Mouse (Mus musculus) layer of hippocampus, adult 8-10 months (tissue): ENCODE measurements around the gene Stx17. TPM values are rescaled to one million over a fixed set of nuclear protein-coding genes. Genes with fewer than 3 reads are reported as not detected.

Experiments used
- DNase-seq, 2 experiments: peaks; one replicate each; pipeline ENCODE4 v3.0.0; 2022; ENCODE audit warnings: low spot score in 2 of 2
- total RNA-seq, 4 experiments: library from RNA; stranded (reverse); gene quantifications; 2 replicates each; pipeline ENCODE4 v1.2.4; 2022

Gene Stx17
- total RNA-seq = 10 to 100 TPM; 21.0 to 27.3 (median 26.2) TPM

- peak; percentile 69 to 79 for DNase-seq
Observed at GRCm38 (mm10) chr4:48124773-48125469, at the start of gene Stx17. TSS of gene Stx17 (plus strand) at chr4:48124915.

DNA sequence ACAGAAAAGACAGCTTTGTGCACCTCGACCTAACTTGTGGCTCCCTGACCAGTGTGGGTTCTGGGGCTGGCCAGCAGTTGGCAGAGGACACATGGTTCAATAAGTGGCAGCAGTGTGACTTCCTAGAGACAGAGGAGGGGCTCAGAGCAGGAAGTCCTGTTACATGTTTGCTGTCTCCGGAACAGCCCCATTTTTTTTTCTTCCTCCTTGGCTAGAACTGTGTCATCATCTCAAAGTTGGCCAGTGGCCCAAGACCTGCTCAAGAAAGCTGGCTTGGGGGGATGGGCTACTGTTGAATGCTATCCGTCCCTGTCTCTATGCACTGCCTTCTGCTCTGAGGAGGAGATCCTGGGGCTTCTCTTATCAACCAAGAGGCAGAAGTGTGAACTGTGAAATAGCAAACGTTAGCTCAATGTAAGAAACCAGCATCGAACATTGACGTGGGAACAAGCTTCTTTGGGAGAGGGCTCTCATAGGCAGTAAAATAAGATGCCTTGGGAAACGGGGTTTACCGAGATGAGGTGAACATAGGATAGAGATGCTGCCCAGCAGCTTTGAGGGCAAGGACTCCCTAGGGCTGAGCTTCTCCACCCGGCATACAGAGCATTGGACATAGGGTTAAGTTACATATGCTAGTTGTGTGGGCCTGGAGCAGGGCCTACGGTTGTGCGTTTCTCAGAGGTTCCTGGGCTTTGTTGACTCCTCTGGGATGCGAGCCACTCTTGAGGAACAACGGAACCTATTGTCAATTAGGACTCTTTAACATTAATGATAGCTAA lies 47.8 kb upstream of the Stx17 start:
- DNase-seq = peak in 1 of 2 experiments; percentile 30

DNA sequence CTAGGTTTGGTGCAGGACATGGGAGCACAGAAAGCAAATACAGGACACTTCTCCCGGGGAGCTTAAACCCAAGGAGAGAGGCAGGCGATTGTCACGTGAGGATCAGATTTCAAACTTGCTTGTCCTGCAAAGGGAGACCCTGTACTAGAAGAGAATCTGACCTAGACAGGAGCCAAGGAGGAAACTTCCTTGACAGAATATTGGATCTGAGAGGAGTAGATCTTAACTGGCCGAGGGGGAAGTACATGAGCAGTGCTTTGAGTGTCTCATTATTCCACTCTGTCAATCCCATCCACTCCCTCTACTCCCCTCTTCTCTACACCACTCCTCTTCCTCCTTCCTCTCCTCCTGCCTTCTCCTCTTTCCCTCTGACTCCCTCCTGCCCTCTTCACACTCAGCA lies 46.5 kb upstream of the Stx17 start:
- no peak for DNase-seq

DNA sequence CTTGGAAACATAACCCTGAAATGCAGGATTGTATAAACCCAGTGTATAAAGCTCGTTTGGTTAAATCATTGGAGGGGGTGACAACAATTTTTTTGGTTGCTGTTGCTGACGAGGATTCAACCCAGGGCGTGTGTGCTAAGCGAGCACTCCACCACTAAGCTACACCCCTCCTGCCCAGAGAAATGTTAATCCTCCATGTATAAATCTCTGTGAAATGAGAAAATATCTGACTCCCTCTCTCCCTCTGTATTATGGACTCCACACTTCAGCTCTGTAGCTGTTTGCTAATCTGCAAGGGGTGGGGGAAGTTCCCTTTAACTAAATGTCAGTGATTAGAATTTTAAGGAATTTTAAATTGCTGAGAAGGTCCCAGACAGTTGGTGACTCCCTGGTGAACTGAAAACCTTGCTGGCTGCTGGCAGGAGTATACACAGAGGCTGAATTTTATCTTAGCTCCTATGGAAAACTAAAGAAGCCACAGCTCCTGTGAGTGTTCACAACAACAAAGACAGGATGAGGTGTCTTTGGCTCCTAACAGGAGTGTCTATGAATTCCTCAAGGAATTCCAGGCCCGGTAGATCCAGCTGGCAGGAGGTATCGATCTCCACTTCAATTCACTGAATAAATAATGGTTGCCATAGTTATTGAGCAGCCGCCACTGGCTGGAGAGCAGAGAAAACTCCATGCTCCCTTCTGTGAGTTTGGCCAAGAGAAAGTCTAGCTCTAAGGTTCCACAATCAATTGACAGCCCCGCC lies 45.3 kb upstream of the Stx17 start:
- DNase-seq = no peak

DNA sequence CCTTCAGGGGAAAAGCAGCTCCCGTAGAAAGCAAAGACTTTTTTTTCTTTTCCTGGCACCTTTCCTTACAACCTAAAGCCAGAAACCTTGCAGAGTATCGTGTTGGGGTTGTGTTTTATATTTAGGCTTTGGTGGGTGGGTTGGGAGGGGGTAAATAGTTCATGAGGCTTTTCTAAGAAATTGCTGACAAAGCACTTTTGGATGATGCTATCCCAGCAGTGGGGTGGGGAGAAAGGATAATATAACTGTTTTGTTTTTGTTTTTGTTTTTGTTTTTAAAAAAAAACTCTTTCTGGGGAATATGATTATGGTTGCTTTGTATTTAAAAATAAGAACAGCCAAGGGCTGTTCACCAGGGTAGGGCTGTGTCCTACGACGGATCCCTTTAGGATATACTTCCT lies 41.3 kb upstream of the Stx17 start:
- DNase-seq = no peak

- no peak for DNase-seq
Observed at GRCm38 (mm10) chr4:48086609-48087008, 38.1 kb upstream of the Stx17 start.

DNA sequence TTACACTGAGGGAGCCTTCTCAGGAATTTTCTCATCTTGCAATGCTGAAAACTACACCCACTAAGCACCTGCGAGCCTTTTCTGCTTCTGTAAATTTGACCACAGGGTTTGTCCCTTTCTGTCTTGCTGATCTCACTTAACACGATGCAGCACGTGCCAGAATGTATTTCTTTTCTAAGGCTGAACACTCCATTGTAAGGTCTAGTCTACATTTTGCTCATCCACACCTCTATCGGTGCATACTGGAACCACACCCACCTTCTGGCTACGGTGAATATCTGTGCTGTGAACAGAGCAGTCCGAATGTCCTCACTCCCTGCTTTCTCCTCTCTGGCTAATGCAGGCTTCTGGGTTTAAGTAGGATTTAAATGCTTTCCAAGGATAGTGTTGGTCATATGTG lies 37.2 kb upstream of the Stx17 start:
- no peak for DNase-seq

- DNase-seq = no peak
Observed at GRCm38 (mm10) chr4:48093221-48093620, 31.5 kb upstream of the Stx17 start.

DNA sequence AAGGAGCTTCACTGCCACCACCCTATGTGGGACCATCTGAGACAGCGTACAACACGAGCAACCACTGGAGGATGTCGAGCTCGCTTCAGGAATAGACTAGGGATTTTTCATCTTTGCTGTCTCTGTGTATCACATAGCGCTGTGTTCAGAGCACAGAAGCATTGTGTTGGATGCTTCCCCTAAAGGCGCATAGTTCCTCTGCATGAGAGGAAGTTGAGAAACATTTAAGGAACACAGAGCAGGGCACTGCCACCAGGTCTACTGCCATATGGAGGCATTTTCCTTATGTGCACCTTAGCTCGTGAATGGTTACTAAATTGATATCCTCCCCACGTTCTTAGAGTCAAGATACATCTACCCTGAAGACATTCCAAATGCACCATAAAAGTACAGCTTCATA lies 24.5 kb upstream of the Stx17 start:
- no peak for DNase-seq

DNA sequence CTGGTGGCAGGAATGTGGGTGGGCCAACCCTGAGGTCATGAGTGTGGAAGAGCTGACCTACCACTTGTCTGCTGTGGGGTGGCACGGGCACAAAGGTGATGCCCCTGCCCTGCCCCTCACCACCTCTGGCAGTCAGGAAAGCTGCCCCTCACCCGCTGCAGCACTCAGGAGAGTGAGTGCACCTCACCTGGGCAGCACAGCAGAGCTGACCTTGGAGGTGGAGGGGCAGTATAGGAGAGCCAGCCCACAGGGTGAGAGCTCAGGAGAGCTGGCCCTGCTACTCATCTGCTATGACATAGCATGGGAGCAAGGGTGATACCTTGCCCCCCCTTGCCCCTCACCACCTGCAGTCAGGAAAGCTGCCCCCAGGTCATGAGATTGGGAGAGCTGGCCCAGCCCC lies 22.7 kb upstream of the Stx17 start:
- DNase-seq = no peak

DNA sequence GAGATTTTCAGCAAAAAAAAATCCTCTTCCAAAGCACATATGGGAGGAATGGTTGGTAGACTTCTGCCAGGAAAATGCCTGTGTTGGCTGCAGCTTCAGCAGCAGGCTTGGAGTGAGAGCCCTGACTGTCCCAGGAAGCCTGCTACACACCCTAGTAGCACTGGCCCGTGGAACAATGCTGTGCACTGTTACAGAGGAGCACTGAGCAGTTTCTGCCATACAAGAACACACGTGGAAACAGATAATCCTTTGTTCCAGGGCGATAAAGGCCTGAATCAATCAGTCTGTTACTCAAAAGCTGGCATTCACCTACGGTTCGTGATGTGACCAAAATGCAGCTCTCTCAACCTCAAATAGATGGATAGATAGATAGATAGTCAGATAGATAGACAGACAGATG lies 19.3 kb upstream of the Stx17 start:
- peak; percentile 27 to 30 for DNase-seq

DNA sequence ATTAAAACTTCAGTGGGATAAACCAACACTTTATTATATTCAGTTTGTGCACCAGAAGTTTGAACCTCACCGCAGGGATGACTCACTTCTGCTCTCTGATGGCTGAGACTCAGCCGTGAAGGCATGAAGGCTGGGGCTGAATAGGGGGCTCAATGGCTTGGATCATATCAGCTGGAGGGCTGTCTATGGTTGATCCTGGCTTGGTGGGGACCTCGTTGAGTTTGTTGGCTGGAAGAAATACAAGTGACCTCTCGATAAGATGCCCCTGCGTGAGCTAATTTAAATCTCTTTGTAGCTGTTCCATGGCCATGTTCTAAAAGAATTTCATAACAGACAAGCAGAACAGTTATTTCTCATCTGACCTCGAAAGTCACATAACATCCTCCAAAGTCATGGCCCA lies 17.6 kb upstream of the Stx17 start:
- no peak for DNase-seq

DNA sequence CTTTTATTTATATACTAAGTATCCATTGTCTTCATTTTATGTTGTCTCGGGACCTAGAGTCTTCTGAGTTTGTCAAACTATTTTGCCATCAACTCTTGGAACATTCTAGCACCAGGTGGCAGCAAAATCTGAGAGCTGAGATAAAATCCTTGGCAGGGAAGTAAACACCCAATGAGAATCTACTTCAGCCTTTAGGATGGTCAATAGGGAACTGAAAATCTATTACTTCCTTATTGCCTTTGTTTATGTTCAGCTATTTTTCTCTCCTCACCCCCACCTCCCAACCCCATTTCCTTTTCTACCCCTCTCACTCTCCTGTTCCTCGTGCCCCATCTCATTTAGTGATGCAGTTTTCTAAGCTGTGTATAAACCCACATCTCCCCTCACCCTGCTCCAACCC lies 16.1 kb upstream of the Stx17 start:
- no peak for DNase-seq

DNA sequence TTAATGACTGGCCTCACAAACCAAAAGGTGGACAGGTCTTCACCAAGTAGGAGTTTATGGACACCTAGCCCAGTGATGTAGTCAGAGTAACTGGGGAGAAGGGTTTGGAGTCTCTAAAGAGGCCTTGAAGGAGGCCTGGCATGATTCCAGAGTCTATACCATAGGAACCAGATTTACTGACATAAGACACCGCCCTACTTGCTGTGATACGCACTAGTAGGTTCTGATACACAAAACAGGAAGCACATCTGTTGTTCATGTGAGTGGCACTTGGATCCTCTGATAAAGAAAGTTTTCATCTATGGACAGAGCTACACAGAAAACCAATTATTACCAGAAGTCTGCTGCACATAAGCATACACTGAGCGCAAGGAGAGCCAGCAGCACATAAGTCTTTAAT lies 14.4 kb upstream of the Stx17 start:
- DNase-seq = no peak

DNA sequence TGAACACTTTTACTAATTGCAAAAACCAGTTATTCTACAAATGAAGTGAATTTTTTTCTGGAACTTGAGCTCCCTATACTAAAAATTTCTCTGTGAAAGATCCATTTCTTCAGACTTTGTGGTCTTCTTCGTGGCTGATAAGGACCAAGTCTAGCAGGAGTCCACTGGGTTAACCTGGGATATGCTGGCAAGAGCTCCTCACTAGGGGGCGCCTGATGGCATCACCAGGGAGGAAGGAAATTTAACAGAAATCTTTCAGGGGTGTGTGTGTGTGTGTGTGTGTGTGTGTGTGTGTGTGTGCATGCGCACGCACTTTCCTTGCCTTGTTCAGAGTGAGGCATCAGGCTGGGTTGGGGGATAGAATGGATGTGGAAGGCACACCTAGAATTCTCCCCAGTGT lies 8.5 kb upstream of the Stx17 start:
- DNase-seq = no peak

DNA sequence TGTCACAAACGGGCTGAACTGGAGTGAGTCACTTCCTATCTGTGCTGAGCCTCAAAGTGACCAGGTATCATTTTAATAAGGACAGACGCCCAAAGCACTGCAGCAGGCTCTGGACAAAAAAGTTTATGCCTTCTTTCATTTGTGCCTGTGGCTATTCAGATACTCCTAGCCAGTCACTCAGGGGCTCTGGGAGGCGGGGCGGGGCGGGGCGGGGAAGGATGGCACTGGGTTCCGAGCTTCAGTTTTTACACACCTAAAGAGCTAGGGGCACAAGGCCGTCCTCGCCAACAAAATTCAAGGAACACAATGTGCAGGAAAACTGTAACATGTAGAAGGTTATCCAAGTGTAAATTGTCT lies 321 bp upstream of the Stx17 start:
- DNase-seq = no peak

- DNase-seq = no peak
Observed at GRCm38 (mm10) chr4:48130314-48130713, 5.6 kb downstream of the Stx17 start.

DNA sequence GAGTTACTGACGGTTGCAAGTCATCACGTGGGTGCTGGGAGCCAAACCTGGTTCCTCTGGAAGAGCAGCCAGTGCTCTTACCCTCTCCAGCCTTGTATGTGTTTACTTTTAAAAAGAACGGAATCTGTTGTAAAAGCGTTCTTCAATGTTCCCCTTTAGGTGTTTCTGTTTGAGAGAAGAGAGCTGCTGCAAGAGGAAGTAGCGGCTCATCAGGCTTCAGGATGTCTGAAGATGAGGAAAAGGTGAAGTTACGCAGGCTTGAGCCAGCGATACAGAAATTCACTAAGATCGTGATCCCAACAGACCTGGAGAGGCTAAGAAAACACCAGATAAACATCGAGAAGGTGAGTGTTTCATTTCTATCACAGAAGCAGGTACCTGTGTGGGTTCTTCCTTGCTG lies 6.9 kb downstream of the Stx17 start:
- DNase-seq = no peak

DNA sequence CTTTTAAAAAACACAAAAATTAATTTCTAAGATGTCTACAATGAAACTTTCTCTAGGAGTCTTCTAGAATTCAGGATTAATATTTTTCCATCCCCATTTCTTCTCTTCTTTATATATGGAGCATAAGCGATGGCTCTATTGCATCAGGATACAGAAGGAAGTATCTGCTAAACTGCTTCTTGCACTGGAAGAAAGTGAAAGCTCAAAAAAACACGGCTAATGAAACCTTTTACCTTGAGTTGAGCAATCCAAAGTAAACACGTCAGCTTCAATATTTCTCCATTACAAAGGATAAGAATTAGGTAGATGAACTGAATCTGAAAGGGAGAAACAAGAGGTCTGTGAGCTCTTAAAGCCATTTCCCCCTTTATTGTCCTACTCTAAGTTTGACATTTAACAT lies 8.0 kb downstream of the Stx17 start:
- DNase-seq = no peak

GRCm38 (mm10) chr4:48149492-48149891 lies 24.8 kb downstream of the Stx17 start:
- no peak for DNase-seq

GRCm38 (mm10) chr4:48153229-48153628 lies 28.5 kb downstream of the Stx17 start:
- peak; percentile 19 to 28 for DNase-seq

GRCm38 (mm10) chr4:48155864-48156263 lies 31.1 kb downstream of the Stx17 start:
- no peak for DNase-seq
